In genomic region chr10:105509896-105510272, GRCm38 (mm10) we compare ENCODE assay signal across 11 mouse cellular contexts.
DNase-seq lines count a peak whose midpoint lies in the region; ATAC-seq lines count a peak whose summit lies in the region.
"Had no signal": no experiment of that assay in that cellular context is flagged by ENCODE, and none has a peak within 500 bp of the region (broad histone marks: within the 10 kb centered on the region; RNA-seq: fewer than 3 reads in every experiment).

No protein-coding gene starts in this region.

- peaks cover 16% of the 10 kb centered on the region for H3K4me1 ChIP-seq in heart, embryonic 10.5 days
- peaks cover 13% of the 10 kb centered on the region for H3K4me1 ChIP-seq in neural tube, embryonic 11.5 days (ENCODE audit: control insufficient read depth, insufficient read depth, low read length)
- peaks cover 21% of the 10 kb centered on the region for H3K4me1 ChIP-seq in limb, embryonic 12.5 days (replicated peaks)

- ATAC-seq in neural tube, embryonic 11.5 days (ENCODE audit: insufficient read depth, low FRiP score, low TSS enrichment): peak; percentile 78
- peak; percentile 61; the same call in 1 of the 2 replicates for ATAC-seq in limb, embryonic 12.5 days (ENCODE audit: insufficient number of reproducible peaks, insufficient read depth, low FRiP score, low TSS enrichment, low read depth)

- H3K27me3 ChIP-seq in heart, embryonic 10.5 days (ENCODE audit: insufficient read depth, poor library complexity, severe bottlenecking): no peaks in the 10 kb centered on the region
- H3K27me3 ChIP-seq in neural tube, embryonic 11.5 days (ENCODE audit: control insufficient read depth, insufficient read depth, low read length): no peaks in the 10 kb centered on the region
- no peaks in the 10 kb centered on the region for H3K27me3 ChIP-seq in limb, embryonic 12.5 days
- H3K27me3 ChIP-seq: liver, embryonic 13.5 days had no signal

- WGBS in heart, embryonic 10.5 days: 34% methylated on average over 5 of the region's 5 CpGs
- 32% methylated on average over 5 of the region's 5 CpGs for WGBS in neural tube, embryonic 11.5 days
- 24% methylated on average over 5 of the region's 5 CpGs for WGBS in limb, embryonic 12.5 days

- H3K27ac ChIP-seq in heart, embryonic 10.5 days: peak overlapping the region; percentile 5; the same call in 1 of the 2 replicates
- no peak overlapping the region for H3K27ac ChIP-seq in neural tube, embryonic 11.5 days (ENCODE audit: low read depth, low read length)
- H3K27ac ChIP-seq in limb, embryonic 12.5 days: peak overlapping the region; percentile 69
- H3K27ac ChIP-seq: liver, embryonic 13.5 days had no signal

- H3K36me3 ChIP-seq in heart, embryonic 10.5 days: peaks cover 5% of the 10 kb centered on the region; the same call in 1 of the 2 replicates
- 0 out of 2 replicates have a peak, but pooled peaks cover 3% of the 10 kb centered on the region for H3K36me3 ChIP-seq in neural tube, embryonic 11.5 days (ENCODE audit: control insufficient read depth, insufficient read depth, low read length)
- peaks cover 17% of the 10 kb centered on the region for H3K36me3 ChIP-seq in limb, embryonic 12.5 days
- H3K36me3 ChIP-seq: liver, embryonic 13.5 days had no signal

- no peaks in the 10 kb centered on the region for H3K9me3 ChIP-seq in heart, embryonic 10.5 days
- H3K9me3 ChIP-seq in neural tube, embryonic 11.5 days (ENCODE audit: control insufficient read depth, low read length): no peaks in the 10 kb centered on the region
- no peaks in the 10 kb centered on the region for H3K9me3 ChIP-seq in limb, embryonic 12.5 days
- H3K9me3 ChIP-seq: liver, embryonic 13.5 days had no signal

- no peak overlapping the region for H3K9ac ChIP-seq in neural tube, embryonic 11.5 days (ENCODE audit: low read length)
- H3K9ac ChIP-seq in limb, embryonic 12.5 days (replicated peaks): no peak overlapping the region
- H3K9ac ChIP-seq: liver, embryonic 13.5 days had no signal

- H3K4me2 ChIP-seq in neural tube, embryonic 11.5 days (ENCODE audit: low read depth): peak overlapping the region; percentile 10; the same call in 1 of the 2 replicates
- H3K4me2 ChIP-seq in limb, embryonic 12.5 days: peak overlapping the region; percentile 36
- H3K4me2 ChIP-seq: liver, embryonic 13.5 days had no signal

- H3K4me3 ChIP-seq in heart, embryonic 10.5 days: peak overlapping the region; percentile 28
- no peak overlapping the region for H3K4me3 ChIP-seq in neural tube, embryonic 11.5 days (ENCODE audit: low read depth, low read length)
- no peak overlapping the region for H3K4me3 ChIP-seq in limb, embryonic 12.5 days (replicated peaks)
- H3K4me3 ChIP-seq: liver, embryonic 13.5 days had no signal

- DNase-seq in heart, embryonic 10.5 days (ENCODE audit: low spot score): no peak
- no peak for DNase-seq in heart, postnatal 14 days
- DNase-seq in neural tube, embryonic 11.5 days (ENCODE audit: low spot score): no peak
- DNase-seq in neural tube, embryonic 10.5 days (ENCODE audit: extremely low spot score, low spot score): no peak
- DNase-seq in retina, embryonic 14.5 days (ENCODE audit: low spot score): peak; percentile 48
- DNase-seq in spleen, postnatal 36 days (ENCODE audit: low spot score in 2 of 2): no peak
- no peak for DNase-seq in spleen, postnatal 14 days (ENCODE audit: low spot score in 2 of 2)
- DNase-seq: B cell, adult 2 months; kidney, postnatal 4 days; liver, embryonic 13.5 days had no signal

- intact Hi-C loops in heart, postnatal 14 days (cut with DNase I): no loop called here
